Mouse (Mus musculus) splenic B cell, adult 2 months (primary cell): ENCODE data around the gene Sptlc3.

Experiments used
- DNase-seq: peaks from one replicate; pipeline ENCODE4 v3.0.0-alpha.2; 2011; ENCODE audit warnings: low read depth, low spot score
- H3K27me3 ChIP-seq: 2 replicates; pipeline ENCODE4 v1.6.1; 2012; ENCODE audit warnings: mild to moderate bottlenecking, low read length, moderate library complexity, mixed read lengths; ENCODE audit not compliant: control insufficient read depth, poor library complexity, insufficient read depth, severe bottlenecking
- H3K36me3 ChIP-seq: 2 replicates; pipeline ENCODE4 v1.6.1; 2012; ENCODE audit warnings: mild to moderate bottlenecking, low read length, moderate library complexity, mixed read lengths; ENCODE audit not compliant: control insufficient read depth, poor library complexity, insufficient read depth, severe bottlenecking

Gene Sptlc3

DNA sequence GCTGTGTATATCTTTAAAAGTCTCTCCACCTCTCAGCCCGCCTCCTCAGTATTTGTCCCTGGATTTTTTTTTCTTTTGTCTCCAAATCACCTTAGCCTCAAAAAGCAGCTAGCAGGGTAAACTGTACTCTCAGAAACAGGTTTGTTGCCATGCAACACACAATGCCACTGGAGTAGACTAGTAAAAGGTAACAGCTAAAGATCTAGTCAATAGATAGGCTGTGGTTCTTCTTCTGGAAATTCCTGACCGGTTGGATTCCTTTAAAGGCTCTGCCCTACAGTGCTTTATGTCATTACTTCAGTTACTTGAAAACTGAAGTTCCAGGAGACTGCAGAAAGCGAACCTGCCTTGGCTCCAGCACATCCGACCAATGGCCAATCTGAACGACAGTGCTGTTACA, at the start of gene Sptlc3:
TSS of gene Sptlc3 (plus strand) at position 78 of the 400 bp plus-strand sequence.
- Histone ChIP-seq H3K36me3 (no peaks in the 10 kb centered on the region), H3K27me3 (no peaks in the 10 kb centered on the region)
- no peak for DNase-seq

DNA sequence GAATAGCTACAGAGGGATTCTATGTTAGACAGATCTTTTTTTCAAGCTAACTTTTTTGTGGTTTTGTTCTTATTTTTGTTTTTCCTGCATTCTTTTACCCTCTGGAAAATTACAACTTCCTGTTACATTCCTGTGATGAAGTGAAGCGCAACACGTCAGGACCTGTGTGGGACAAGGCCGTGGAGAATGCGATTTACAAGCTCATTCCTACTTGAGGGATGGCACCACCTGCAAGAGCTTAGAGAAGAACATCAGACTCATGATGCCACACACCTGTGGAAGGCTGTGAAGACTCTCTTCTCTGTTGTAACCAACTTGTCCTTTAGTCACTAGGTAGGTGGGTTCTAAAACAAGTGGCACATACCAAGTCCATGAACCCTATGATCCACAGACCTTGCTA, 26.0 kb upstream of the Sptlc3 start:
- Histone ChIP-seq H3K27me3 (no peaks in the 10 kb centered on the region), H3K36me3 (no peaks in the 10 kb centered on the region)
- no peak for DNase-seq

DNA sequence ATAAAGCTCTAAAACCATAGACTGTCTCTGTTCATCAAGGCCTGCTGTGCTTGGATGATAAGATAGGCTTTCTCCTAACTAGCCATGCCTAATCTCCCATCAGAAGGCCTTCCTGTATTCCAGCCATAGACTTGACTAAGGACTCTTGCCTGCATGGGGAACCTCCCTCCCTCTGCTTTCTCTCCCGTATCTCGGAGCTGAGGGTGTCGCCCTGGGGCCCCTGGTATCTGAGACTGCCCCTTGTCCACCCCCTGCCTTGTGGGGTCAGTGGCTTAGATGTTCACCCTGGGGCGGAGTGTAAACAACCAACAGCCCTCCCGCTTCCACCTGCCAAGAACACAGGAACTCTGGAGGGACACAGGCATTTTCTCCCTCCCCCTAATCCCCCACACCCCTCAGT, 5.0 kb upstream of the Sptlc3 start:
- Histone ChIP-seq H3K36me3 (no peaks in the 10 kb centered on the region), H3K27me3 (no peaks in the 10 kb centered on the region)
- DNase-seq: no peak

DNA sequence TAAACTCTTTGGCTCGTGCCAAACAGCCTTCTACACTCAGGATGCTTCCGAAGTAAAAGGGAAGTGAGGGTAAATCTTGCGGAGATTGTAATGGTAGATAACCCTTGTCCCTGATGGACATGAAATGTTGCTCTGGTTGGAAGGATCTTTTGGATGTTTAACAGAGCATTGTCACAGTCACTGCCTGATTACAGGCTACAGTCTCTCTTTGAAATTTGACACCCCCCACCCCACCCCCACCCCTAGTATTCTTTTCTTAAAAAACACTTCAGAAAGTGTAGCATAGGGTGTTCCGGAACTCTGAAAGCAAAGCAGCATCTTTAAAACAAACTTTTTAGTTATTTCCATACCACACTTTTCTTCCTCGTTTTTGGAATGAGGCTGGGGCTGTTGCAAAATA, 916 bp downstream of the Sptlc3 start:
- no peaks in the 10 kb centered on the region for H3K27me3 ChIP-seq
- DNase-seq: no peak
- H3K36me3 ChIP-seq: no peaks in the 10 kb centered on the region

DNA sequence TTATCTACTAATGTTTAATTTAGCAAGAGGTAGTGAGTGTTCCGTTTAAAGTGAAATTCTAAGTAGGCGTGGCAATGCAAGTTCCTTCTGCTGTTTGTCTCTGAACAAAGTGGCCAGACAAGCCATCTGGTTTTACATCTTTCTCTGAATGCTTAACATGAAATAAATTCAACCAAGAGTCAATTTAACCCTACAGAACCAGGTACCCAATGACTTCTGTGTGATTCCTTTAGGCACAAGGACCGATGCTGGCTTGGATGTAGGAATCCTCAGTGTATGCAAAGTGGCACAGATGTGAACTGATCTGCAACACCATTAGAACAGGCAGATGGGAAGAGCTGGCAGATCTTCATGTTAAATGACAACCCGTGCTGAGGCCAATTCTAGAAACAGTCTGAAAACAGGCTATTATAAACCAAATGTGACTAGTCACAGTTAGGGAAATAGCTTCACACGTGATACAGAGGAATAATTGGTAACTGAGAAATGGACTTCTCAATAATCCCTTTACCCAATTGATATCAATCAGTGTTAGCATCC, 68.3 kb downstream of the Sptlc3 start:
- no peaks in the 10 kb centered on the region for H3K36me3 ChIP-seq
- DNase-seq: no peak

DNA sequence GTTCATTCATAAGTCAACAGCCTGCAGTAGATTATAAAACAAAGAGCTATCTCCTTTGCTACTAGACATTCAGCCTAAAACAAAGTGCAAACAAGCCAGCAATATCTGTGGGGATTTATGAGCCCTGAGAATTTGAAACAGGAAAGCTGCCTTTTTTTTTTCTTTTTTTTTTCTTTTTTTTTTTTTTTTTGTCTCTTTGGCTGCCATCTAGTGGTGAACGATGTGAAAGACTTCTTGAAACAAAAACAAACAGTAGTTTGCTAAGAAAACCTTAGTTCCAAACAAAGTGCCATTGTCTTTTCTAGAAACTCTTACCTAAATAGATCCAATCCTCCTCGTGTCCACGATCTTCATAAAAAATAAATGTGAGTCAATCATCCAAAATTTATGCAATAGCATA, 85.6 kb downstream of the Sptlc3 start:
- no peak for DNase-seq
- H3K27me3 ChIP-seq: no peaks in the 10 kb centered on the region

More for the DNA sequence above, 68.3 kb downstream of the Sptlc3 start:
- no peaks in the 10 kb centered on the region for H3K27me3 ChIP-seq

DNA sequence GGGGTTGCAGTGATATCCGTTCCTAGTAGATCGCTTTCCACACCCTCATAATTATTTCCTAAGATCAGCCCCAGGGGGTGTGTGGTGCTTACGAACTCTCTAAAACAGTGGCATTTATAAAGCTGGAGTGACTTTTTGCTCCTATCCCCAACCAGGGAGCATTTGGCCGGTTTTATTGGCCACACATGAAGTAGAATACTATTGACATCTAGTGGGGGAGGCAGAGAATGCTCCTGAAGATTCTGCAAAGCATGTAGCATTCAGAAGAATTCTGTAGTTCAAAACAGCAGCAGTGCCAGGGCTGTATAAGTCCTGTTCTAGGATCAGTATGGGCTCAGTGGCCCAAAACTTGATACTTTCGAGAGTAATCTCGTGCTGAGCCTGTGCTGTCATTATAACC, 89.1 kb downstream of the Sptlc3 start:
- Histone ChIP-seq H3K36me3 (no peaks in the 10 kb centered on the region), H3K27me3 (no peaks in the 10 kb centered on the region)
- DNase-seq: no peak

More for the DNA sequence above, 85.6 kb downstream of the Sptlc3 start:
- no peaks in the 10 kb centered on the region for H3K36me3 ChIP-seq

DNA sequence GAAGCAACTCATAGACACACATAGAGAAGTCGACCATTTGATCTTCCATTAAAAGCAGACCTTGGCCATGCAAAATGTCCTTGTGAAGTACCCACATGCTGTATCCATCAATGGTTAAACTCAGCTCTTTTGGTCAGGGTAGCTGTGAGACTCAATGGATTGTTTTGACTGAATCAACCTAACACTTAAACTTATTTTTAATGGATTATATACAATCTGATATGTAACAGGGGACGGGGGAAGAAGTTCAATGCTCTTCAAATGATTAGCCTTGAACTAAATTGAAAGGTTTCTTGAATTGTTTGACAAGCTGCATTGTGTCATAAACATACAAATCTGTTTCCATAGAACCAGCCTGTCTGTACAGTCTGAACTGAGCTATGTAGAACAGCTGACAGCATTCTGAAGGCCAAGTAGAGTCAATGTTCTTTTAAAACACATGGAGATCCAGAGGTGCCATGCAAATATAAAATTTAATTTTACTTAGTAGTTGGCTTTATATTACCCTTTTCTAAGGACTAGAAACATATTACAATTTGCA, 94.0 kb downstream of the Sptlc3 start:
- no peaks in the 10 kb centered on the region for H3K36me3 ChIP-seq
- H3K27me3 ChIP-seq: no peaks in the 10 kb centered on the region
- DNase-seq: no peak

DNA sequence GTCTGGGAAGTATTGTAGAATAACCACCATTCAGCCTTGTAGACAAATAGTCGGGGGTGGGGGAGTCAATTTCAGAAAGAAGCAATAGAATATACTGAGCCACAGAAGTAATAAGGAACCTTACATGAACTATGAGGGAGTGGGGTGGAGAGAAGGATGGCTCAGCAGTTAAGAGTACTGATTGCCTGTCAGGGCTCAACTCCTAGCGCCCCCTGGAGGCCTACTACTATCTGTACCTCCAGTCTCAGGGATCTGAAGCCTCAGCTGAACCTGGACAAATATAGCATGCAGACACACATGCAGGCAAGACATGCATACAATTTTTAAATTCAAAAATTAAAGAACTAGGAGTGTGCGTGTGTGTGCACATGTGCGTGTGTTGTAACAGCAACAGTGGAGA, 96.2 kb downstream of the Sptlc3 start:
- peak; percentile 13 for DNase-seq
- H3K27me3 ChIP-seq: no peaks in the 10 kb centered on the region
- no peaks in the 10 kb centered on the region for H3K36me3 ChIP-seq

DNA sequence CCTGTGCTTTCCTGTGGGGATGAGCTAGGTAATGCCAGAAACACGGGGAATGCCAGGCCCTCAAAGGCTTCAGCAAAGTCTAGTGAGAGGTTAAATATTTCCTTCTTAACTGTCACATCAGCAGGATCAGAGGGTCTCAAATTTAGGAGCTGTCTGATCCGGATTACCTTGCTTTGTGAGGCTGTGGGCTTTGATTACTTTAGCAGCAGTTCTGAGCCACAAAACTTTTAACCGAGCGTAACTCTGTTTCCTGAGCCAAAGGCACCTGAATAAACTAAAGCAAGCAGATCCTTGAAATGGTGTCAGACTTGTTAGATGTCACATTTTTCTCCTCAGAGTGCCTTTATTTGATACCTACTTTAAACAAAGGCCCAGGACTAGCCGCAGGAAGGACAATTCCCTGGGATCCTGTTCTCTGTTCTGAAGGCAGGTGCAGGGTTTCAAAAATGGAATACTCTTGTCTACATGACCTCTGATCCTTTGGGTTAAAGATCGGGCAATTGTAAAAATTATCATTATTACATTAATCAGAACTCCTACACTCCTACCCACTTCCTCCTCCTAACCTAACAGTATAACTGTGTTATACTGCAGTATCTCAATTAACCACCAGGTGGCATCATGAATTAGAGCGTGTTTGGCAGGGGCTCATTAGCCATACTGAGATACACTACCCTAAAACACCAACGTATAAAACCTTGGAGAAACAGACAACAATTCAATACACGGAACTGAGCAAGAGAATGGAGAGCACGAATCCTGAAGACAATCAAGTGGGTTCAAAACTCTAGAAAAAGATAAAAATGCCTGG, 97.4 kb downstream of the Sptlc3 start:
- Histone ChIP-seq H3K27me3 (no peaks in the 10 kb centered on the region), H3K36me3 (no peaks in the 10 kb centered on the region)
- DNase-seq: peak; percentile 53

DNA sequence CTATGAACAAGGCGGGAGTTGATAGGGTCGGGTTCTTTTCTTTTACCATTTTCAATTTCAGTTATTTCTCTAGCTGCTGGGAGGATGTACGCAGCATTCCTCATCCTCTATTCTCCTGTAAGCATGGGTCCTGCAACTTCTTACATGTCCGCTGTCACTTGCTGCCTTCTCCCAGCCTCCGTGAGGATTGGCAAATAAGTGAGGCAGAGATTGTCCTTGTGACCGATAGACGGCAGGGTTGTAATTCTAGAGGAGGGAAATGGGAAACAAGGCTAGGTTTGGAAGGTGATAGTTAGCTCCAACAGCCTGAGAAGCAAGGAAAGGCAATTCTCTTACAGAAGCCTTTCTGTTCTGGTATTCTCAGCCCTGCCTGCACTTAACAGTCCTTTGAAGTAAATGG, 98.4 kb downstream of the Sptlc3 start:
- H3K27me3 ChIP-seq: no peaks in the 10 kb centered on the region
- H3K36me3 ChIP-seq: no peaks in the 10 kb centered on the region
- DNase-seq: no peak

DNA sequence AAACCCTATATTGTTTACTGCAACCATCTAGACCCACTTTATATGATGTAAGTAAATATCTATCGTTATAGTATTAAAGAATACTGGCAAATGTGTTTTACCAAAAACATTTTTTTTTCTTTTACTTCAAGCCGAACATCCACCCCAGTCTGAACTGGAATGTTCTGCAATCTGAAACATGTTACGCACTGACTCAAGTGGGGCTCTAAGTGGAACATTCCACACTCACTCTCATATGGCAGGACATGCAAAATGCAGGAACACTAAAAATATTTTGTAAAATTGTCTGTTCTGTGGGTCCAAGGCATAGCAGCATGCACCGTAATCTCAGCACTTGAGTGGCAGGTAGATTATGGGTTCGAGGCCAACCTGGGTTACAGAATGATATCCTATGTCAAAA, 103.5 kb downstream of the Sptlc3 start:
- Histone ChIP-seq H3K36me3 (no peaks in the 10 kb centered on the region), H3K27me3 (no peaks in the 10 kb centered on the region)
- no peak for DNase-seq

DNA sequence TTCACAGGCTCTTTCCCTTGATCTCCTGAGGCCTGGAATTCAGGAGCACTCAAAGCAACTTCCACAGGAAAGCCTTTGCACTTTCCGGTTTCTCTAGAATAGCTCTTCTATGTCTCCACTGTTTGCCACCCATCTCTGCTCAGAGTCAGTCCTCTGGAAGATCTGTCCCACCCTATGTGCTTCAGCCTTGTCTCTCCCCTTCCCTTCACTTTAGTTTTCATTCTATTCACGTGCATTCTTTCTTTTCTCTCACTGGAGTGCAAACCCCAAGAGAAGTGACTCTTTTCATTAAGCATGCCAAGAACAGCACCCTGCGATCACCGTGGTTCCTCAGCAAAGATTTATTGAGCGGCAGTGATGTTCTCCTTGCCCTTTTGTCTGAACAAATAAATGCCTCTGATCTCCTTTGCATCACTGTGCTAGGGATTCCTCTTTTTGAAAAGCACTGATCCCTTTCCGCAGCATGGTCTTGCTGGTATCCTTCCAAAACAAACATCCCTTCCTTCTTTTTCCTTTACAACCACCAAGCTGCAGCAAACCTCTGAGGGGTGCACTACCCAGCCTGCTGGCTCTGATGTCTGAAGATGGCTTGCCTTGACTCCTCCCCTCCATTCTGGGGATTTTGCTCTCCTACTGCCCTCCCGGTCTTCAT, 108.0 kb downstream of the Sptlc3 start:
- Histone ChIP-seq H3K27me3 (no peaks in the 10 kb centered on the region), H3K36me3 (no peaks in the 10 kb centered on the region)
- DNase-seq: no peak

DNA sequence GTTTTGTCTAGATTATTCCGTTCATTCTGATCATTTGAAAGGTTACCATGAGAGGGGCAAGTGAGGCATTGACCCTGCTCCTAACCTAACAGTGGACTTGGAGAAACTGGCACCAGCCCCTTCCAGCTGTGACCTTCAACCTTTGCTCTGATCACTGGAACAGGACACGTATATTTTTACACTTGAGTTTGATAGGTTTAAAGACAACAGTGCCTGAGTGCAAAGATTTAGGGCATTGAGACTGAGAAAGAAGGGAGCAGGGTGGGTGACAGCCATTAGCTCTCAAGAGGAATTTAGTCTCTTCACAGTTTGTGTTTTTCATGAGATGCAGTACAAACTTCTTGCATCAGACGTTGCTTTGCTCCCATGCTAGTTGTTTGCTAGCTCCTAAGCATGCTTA, 114.5 kb downstream of the Sptlc3 start:
- H3K27me3 ChIP-seq: no peaks in the 10 kb centered on the region
- DNase-seq: no peak
- no peaks in the 10 kb centered on the region for H3K36me3 ChIP-seq

DNA sequence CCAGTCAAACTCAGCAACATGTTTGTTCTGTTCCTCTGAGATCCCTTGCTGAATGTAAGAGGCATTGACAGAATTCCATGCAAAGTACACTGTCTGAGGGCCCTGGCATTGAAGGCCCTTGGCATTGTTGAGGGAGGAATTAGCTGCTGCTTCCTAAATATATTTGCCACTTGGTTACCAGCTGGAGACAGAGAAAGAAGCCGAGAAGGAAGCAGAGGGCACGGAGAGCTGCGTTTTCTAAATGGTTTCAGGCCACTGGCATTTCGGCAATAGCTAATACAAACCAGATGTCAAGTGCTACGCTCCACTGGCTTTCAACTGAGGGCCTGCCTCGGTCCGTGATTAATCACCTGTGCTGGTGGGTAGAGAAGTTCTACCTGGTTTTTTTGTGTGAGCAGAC, 115.1 kb downstream of the Sptlc3 start:
- H3K27me3 ChIP-seq: no peaks in the 10 kb centered on the region
- no peaks in the 10 kb centered on the region for H3K36me3 ChIP-seq
- no peak for DNase-seq
